Mouse (Mus musculus) forebrain, embryonic 16.5 days (tissue): ENCODE results near the gene Tnni3. TPM values are rescaled to one million over a fixed set of nuclear protein-coding genes. Genes with fewer than 3 reads are reported as not detected.

Experiments used
- ATAC-seq: fragments of 200-750 bp; cut with Nextera tagmentation; 2 replicates; pipeline ENCODE4 v1.8.0; 2017; ENCODE audit warnings: mild to moderate bottlenecking, moderate library complexity
- H3K27ac ChIP-seq: fragments of 300-500 bp; sonication (generic); 2 replicates; pipeline ENCODE4 v1.5.1; 2014; ENCODE audit warnings: low read length, control low read depth
- H3K27me3 ChIP-seq: fragments of 300-500 bp; sonication (generic); replicated peaks from 2 replicates; pipeline ENCODE4 v1.6.1; 2014; ENCODE audit warnings: low read length; ENCODE audit not compliant: control insufficient read depth, insufficient read depth
- H3K36me3 ChIP-seq: fragments of 300-500 bp; sonication (generic); 2 replicates; pipeline ENCODE4 v1.6.1; 2014; ENCODE audit not compliant: control insufficient read depth, insufficient read depth
- H3K4me1 ChIP-seq: fragments of 300-500 bp; sonication (generic); replicated peaks from 2 replicates; pipeline ENCODE4 v1.6.1; 2014; ENCODE audit warnings: low read length; ENCODE audit not compliant: control insufficient read depth, insufficient read depth
- H3K4me2 ChIP-seq: fragments of 300-500 bp; sonication (generic); 2 replicates; pipeline ENCODE4 v1.6.1; 2014; ENCODE audit warnings: mild to moderate bottlenecking, low read length, control low read depth
- H3K4me3 ChIP-seq: fragments of 300-500 bp; sonication (generic); replicated peaks from 2 replicates; pipeline ENCODE4 v1.5.1; 2014; ENCODE audit warnings: mild to moderate bottlenecking, low read length, control low read depth
- H3K9ac ChIP-seq: fragments of 300-500 bp; sonication (generic); replicated peaks from 2 replicates; pipeline ENCODE4 v1.6.1; 2014; ENCODE audit warnings: low read depth, low read length, control low read depth
- H3K9me3 ChIP-seq: fragments of 300-500 bp; sonication (generic); 2 replicates; pipeline ENCODE4 v1.6.1; 2016; ENCODE audit warnings: low read length; ENCODE audit not compliant: control insufficient read depth
- WGBS: fragments of 180-500 bp; shearing (Covaris S2); extraction: QIAGEN DNeasy Blood & Tissue Kit; methylation state at CpG from one replicate; pipeline ENCODE4 v1.1.7; 2014; 5-methylcytosine and 5-hydroxymethylcytosine counted together
- polyA plus RNA-seq: library from polyadenylated mRNA; unstranded; fragments of >200 nt; fragmentation: Nextera tagmentation; extraction: Ambion mirVana; gene quantifications from 2 replicates; pipeline ENCODE4 v1.2.1, GENCODE M21; 2015

Gene Tnni3
- polyA plus RNA-seq, 1 experiment from 2014 or later: 1.2 TPM

DNA sequence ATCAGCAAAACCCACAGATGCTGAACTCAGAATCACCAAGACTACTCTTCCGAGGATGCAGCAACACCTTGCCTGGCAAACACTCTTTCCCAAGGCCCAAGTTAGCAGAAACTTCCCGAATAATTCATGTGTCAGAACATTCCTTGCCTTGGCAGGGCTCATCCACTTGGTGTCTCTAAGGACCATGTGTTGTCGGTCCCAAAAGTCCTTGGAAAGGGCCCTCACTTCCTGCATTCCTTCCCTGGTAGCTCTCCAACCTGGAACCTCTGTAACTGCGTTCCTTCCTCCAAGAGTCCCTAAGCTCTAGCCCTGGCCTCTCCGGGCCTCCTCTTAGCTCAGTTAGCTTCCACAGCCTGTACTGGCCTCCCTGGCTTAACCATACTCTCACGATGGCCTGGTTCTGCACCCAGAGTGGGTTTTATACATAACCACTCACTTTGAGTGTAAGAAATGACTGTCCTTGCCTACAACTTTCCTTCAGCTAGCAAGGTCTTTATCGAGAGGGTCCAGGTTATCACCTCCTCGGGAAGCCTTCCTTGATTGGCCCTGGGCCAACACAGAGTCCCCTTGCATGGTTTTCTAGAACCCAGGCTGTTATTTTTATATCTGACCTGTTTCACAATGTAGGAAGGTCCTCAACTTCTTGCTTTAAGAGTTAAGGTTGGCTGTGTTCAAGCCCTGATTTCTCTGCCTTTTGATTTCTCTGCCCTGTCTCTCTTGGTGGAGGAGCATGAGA lies 12.4 kb downstream of the Tnni3 start:
- H3K4me2 ChIP-seq: no peak overlapping the region
- 0 out of 2 replicates have a peak, but pooled peaks cover 2% of the 10 kb centered on the region for H3K27me3 ChIP-seq
- no peak for ATAC-seq
- H3K27ac ChIP-seq: no peak overlapping the region
- H3K36me3 ChIP-seq: no peaks in the 10 kb centered on the region
- no peak overlapping the region for H3K9ac ChIP-seq
- H3K4me1 ChIP-seq: no peaks in the 10 kb centered on the region
- no peaks in the 10 kb centered on the region for H3K9me3 ChIP-seq
- H3K4me3 ChIP-seq: no peak overlapping the region
- 77% methylated on average over 8 of the region's 8 CpGs for WGBS

DNA sequence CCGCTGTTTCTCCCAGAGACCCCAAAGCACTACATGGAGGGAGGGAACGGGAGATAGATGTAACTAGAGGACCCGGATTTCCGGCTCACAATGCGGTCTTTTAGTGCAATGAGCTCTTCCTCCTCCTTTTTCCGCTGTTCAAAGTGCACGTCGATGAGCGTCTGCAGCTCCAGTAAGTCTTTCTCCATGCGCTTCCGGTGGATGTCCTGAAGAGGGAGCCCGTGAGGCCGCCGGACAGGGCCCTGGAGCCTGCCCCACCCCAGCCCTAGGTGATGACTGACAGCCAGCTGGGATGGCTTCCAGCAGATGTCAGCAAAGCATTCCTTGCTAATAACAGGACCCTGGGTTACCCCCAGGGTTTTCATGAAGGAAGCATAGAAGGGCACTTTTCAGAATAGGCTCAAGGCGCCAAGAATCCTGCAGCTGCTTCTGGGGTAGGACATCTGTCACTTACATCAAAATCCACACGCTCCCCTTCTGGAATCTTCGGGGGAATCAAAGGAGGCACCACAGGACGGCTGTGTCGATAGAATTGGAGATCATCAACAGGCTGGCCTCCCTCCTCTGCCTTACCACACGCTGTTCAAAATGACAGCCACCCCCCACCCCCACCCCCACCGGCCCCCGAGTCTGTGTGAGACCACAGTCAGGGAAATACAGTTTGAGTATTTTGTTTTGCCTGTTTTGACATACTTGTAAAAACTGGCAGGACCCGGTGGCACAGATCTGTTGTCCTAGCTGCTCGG lies 14.0 kb downstream of the Tnni3 start:
- Histone ChIP-seq H3K9ac (no peak overlapping the region), H3K27ac (no peak overlapping the region), H3K4me3 (no peak overlapping the region), H3K9me3 (no peaks in the 10 kb centered on the region), H3K4me2 (no peak overlapping the region), H3K27me3 (0 out of 2 replicates have a peak, but pooled peaks cover 2% of the 10 kb centered on the region), H3K36me3 (no peaks in the 10 kb centered on the region), H3K4me1 (no peaks in the 10 kb centered on the region)
- peak; percentile 63 for ATAC-seq
- 8% methylated on average over 24 of the region's 24 CpGs for WGBS

DNA sequence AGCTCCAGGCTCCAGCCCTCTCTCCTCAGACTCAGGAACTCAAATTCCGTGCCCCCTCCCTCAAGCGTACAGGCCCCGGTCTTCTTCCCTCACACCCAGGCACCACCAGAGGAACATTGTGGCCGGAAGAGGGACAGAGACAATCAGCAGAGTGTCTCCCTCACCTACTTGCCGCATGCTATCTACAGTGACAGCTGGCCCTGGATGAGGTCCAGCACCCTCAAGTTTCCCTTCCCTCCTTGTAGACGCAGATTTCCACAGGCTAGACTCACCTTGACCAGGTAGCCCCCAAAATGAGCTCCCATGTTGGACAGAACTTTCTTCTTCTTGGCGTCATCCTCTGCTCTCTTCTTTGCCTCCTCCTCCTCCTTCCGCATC lies 15.3 kb downstream of the Tnni3 start:
- 88% methylated on average over 8 of the region's 8 CpGs for WGBS
- Histone ChIP-seq H3K27me3 (0 out of 2 replicates have a peak, but pooled peaks cover 2% of the 10 kb centered on the region), H3K9me3 (no peaks in the 10 kb centered on the region), H3K9ac (no peak overlapping the region), H3K27ac (no peak overlapping the region), H3K4me3 (no peak overlapping the region), H3K36me3 (no peaks in the 10 kb centered on the region), H3K4me1 (no peaks in the 10 kb centered on the region), H3K4me2 (no peak overlapping the region)
- ATAC-seq: no peak

DNA sequence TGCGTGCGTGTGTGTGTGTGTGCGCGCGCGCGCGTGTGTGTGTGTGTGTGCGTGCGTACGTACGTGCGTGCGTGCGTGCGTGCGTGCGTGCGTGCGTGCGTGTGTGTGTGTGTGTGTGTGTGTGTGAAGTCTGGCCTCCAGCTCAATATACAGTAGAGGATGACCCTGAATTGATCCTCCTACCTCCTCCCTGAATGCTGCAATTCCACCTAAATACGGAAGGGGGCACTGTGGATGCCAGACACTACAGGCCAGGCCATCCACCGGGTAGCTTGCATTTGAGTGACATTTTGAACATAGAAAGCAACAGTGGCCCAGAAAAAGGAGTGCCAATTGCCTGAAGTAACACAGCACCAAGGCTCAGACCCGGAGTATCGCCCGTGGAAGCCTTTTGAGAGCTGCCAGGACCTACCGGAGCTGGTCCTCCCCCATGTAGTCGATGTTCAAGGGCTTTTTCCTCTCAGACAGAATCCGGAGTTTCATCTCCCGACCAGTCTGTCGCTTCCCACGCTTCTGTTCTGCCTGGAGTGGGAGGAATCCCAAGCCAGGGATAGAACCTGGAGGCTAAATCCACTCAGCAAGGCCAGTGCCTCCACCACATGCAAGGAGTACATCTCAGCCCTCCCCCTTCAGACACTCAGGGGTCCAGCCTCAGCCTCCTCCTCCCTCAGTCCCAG lies 15.8 kb downstream of the Tnni3 start:
- Histone ChIP-seq H3K27me3 (0 out of 2 replicates have a peak, but pooled peaks cover 2% of the 10 kb centered on the region), H3K4me2 (no peak overlapping the region), H3K27ac (no peak overlapping the region), H3K36me3 (no peaks in the 10 kb centered on the region), H3K4me3 (no peak overlapping the region), H3K9me3 (no peaks in the 10 kb centered on the region), H3K4me1 (no peaks in the 10 kb centered on the region), H3K9ac (no peak overlapping the region)
- no peak for ATAC-seq
- 83% methylated on average over 23 of the region's 32 CpGs for WGBS

DNA sequence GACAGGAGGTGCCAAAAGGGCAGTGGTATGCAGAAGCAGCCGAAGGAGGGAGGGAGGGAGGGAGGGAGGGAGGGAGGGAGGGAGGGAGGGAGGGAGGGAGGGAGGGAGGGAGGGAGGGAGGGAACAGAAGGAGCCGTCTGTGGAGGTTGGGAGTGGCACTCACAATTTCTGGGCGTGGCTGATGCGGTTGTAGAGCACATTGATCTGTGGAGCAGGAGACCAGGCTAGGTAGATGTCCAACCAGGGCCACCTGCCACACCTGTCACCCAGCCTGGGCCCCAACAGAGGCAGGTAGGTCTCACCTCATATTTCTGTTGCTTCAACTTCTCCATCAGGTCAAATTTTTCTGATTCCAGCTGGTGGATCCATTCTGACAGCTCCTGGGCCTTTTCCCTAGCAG lies 16.8 kb downstream of the Tnni3 start:
- no peak for ATAC-seq
- Histone ChIP-seq H3K27me3 (0 out of 2 replicates have a peak, but pooled peaks cover 2% of the 10 kb centered on the region), H3K36me3 (no peaks in the 10 kb centered on the region), H3K4me1 (no peaks in the 10 kb centered on the region), H3K9me3 (no peaks in the 10 kb centered on the region), H3K4me3 (no peak overlapping the region), H3K9ac (no peak overlapping the region), H3K4me2 (no peak overlapping the region), H3K27ac (no peak overlapping the region)
- 76% methylated on average over 3 of the region's 4 CpGs for WGBS

DNA sequence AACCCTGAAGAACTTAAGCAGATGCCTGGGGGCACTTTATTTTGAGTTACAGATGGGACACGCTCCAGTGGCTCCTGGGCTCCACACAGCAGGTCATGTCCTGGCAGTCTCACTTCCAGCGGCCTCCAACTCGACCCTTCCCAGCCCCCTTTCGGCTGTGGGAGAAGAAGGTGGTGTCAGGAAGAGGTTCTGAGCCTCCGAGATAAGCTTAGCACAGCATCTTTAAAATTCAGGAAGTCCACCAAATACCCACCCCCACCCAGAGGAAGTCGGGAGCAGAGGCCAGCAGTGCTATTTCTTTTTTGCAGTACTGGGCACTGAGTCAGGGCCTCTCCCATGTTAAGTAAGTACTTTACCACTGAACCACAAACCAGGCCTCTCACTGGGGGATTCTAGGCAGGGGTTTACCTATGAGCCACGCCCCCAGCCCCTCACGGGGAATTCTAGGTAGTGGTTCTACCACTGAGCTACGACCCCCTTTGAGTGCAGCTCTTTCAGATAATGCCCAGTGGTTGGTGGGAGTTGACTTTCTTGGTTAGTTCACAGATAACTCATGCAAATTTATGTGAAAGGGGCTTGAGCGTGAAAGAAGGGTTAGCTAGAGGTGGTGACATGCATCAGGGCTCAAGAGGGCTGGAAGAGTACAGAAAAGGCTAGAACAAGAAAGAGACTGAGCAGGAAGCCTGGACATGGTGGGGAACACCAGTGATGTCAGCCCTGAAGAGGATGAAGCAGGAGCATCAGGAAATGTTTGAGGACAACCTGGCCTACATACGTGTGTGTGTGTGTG lies 19.2 kb downstream of the Tnni3 start:
- H3K4me2 ChIP-seq: no peak overlapping the region
- H3K4me3 ChIP-seq: no peak overlapping the region
- 0 out of 2 replicates have a peak, but pooled peaks cover 2% of the 10 kb centered on the region for H3K27me3 ChIP-seq
- H3K9ac ChIP-seq: no peak overlapping the region
- ATAC-seq: no peak
- no peaks in the 10 kb centered on the region for H3K9me3 ChIP-seq
- H3K27ac ChIP-seq: no peak overlapping the region
- 70% methylated on average over 11 of the region's 11 CpGs for WGBS
- H3K36me3 ChIP-seq: no peaks in the 10 kb centered on the region
- H3K4me1 ChIP-seq: peaks cover 9% of the 10 kb centered on the region

DNA sequence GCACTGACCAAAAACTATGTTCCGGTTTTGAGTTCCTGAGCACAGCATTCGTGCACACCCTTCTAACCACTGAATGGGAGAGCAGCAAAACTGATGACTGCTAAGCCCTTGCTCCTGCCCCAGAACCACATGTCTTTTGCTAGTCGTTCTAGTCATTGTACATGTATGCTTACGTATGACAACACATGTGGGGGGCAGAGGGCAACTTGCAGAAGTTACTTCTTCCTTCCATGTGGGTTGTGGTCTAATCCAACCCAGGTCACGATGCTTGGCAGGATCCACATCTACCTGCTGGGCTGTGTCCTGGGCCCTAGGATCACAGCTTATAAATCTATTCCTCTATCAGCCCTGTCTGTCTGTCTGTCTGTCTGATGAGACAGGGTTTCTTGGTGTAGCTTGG lies 20.2 kb downstream of the Tnni3 start:
- 82% methylated on average over 5 of the region's 5 CpGs for WGBS
- no peak overlapping the region for H3K4me2 ChIP-seq
- H3K27me3 ChIP-seq: no peaks in the 10 kb centered on the region
- H3K27ac ChIP-seq: no peak overlapping the region
- H3K36me3 ChIP-seq: no peaks in the 10 kb centered on the region
- ATAC-seq: no peak
- H3K4me1 ChIP-seq: peaks cover 19% of the 10 kb centered on the region
- no peak overlapping the region for H3K9ac ChIP-seq
- no peak overlapping the region for H3K4me3 ChIP-seq
- no peaks in the 10 kb centered on the region for H3K9me3 ChIP-seq

DNA sequence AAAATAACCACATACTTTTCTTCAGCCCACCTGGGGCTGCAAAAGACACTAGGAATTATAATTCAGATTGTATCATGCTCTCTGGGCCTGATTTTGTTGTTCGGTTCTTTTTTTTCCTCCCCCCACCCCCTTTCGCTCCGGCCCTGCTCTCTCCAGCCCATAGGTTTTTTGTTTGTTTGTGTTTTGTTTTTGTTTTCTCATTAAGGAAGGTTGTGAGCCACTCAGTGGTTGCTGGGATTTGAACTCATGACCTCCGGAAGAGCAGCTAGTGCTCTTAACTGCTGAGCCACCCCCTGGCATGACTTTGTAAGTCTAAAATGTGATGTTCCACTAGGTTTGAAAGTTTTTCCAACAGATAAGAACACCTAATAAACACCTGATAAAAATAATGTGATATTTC lies 20.9 kb downstream of the Tnni3 start:
- Histone ChIP-seq H3K4me1 (peaks cover 26% of the 10 kb centered on the region), H3K9me3 (no peaks in the 10 kb centered on the region), H3K27ac (no peak overlapping the region), H3K4me3 (no peak overlapping the region), H3K36me3 (no peaks in the 10 kb centered on the region), H3K27me3 (no peaks in the 10 kb centered on the region), H3K4me2 (no peak overlapping the region), H3K9ac (no peak overlapping the region)
- 83% methylated on average over 4 of the region's 4 CpGs for WGBS
- ATAC-seq: no peak
